Comparison of ENCODE assay signal across 11 mouse cellular contexts in genomic region chr14:79970165-79970564, GRCm38 (mm10). TPM values are rescaled to one million over a fixed set of nuclear protein-coding genes. Genes with fewer than 3 reads are reported as not detected.
DNase-seq lines count a peak whose midpoint lies in the region; ATAC-seq lines count a peak whose summit lies in the region.
"Had no signal": no experiment of that assay in that cellular context is flagged by ENCODE, and none has a peak within 500 bp of the region (broad histone marks: within the 10 kb centered on the region; RNA-seq: fewer than 3 reads in every experiment).

No protein-coding gene starts in this region.

- H3K4me2 ChIP-seq in forebrain, embryonic 14.5 days (ENCODE audit: low read length): no peak overlapping the region
- H3K4me2 ChIP-seq: limb, embryonic 15.5 days; neural tube, embryonic 12.5 days had no signal

- peak overlapping the region; percentile 30; the same call in 1 of the 2 replicates for H3K27ac ChIP-seq in forebrain, embryonic 14.5 days (ENCODE audit: low read depth, low read length)
- H3K27ac ChIP-seq in forebrain, embryonic 10.5 days: no peak overlapping the region
- H3K27ac ChIP-seq: limb, embryonic 15.5 days; neural tube, embryonic 12.5 days had no signal

- H3K4me3 ChIP-seq in forebrain, embryonic 14.5 days (ENCODE audit: low read depth, low read length): no peak overlapping the region
- H3K4me3 ChIP-seq in forebrain, embryonic 10.5 days: no peak overlapping the region
- H3K4me3 ChIP-seq: limb, embryonic 15.5 days; neural tube, embryonic 12.5 days had no signal

- ATAC-seq in forebrain, embryonic 14.5 days: peak; percentile 85
- ATAC-seq: CD4-positive, CD25-positive, alpha-beta regulatory T cell, adult 4 months had no signal

- no peaks in the 10 kb centered on the region for H3K36me3 ChIP-seq in forebrain, embryonic 14.5 days (ENCODE audit: control insufficient read depth, insufficient read depth, low read length)
- H3K36me3 ChIP-seq in forebrain, embryonic 10.5 days (replicated peaks): no peaks in the 10 kb centered on the region
- H3K36me3 ChIP-seq: limb, embryonic 15.5 days; neural tube, embryonic 12.5 days had no signal

- no peak overlapping the region for H3K9ac ChIP-seq in forebrain, embryonic 14.5 days (ENCODE audit: low read length)
- H3K9ac ChIP-seq: limb, embryonic 15.5 days; neural tube, embryonic 12.5 days had no signal

- no peaks in the 10 kb centered on the region for H3K27me3 ChIP-seq in forebrain, embryonic 14.5 days (replicated peaks; ENCODE audit: control insufficient read depth, insufficient read depth, low read length)
- H3K27me3 ChIP-seq in forebrain, embryonic 10.5 days (ENCODE audit: poor library complexity, severe bottlenecking): no peaks in the 10 kb centered on the region
- H3K27me3 ChIP-seq: limb, embryonic 15.5 days; neural tube, embryonic 12.5 days had no signal

- no peaks in the 10 kb centered on the region for H3K9me3 ChIP-seq in forebrain, embryonic 14.5 days (replicated peaks; ENCODE audit: control insufficient read depth, low read length)
- no peaks in the 10 kb centered on the region for H3K9me3 ChIP-seq in forebrain, embryonic 10.5 days
- H3K9me3 ChIP-seq: limb, embryonic 15.5 days; neural tube, embryonic 12.5 days had no signal

- WGBS in forebrain, embryonic 14.5 days: 38% methylated on average over 3 of the region's 3 CpGs
- 82% methylated on average over 3 of the region's 3 CpGs for WGBS in forebrain, embryonic 10.5 days

- DNase-seq in forebrain, embryonic 14.5 days (ENCODE audit: low spot score): peak; percentile 65
- no peak for DNase-seq in forebrain, embryonic 10.5 days (ENCODE audit: extremely low spot score, low spot score)
- peak; percentile 32 for DNase-seq in ovary, postnatal 36 days (ENCODE audit: low spot score)
- DNase-seq in ovary, postnatal 14 days (ENCODE audit: low spot score): no peak
- peak; percentile 55 to 66 for DNase-seq in layer of hippocampus, adult 8-10 months (ENCODE audit: low spot score in 2 of 2)
- DNase-seq in lung, postnatal 25 days (ENCODE audit: low spot score): no peak
- DNase-seq in thymus, postnatal 4 days: no peak
- no peak for DNase-seq in MN1 (ENCODE audit: low spot score)

- no peaks in the 10 kb centered on the region for H3K4me1 ChIP-seq in forebrain, embryonic 14.5 days (ENCODE audit: control insufficient read depth, insufficient read depth, low read length)
- H3K4me1 ChIP-seq in forebrain, embryonic 10.5 days: no peaks in the 10 kb centered on the region

RNA-seq across cellular contexts. Expression of gene Olfm4, which starts 13.7 kb away (rescaled TPM):
- polyA plus RNA-seq in forebrain, embryonic 14.5 days (2014; fragmentation: Nextera tagmentation; extraction: Ambion mirVana): 1.3 and 2.1 TPM in 2 replicates
- polyA plus RNA-seq in forebrain, embryonic 10.5 days (2016; fragmentation: Nextera tagmentation; extraction: Ambion mirVana): 0.16 TPM in 1 of 2 replicates, not detected in the other
- 1 to 10 TPM; 2.8 to 3.5 (median 3.0) TPM for total RNA-seq in layer of hippocampus, adult 8-10 months (2022)
- polyA plus RNA-seq: CD4-positive, CD25-positive, alpha-beta regulatory T cell, adult 4 months had no signal

Comparison
In these comparisons a context has a peak if more than half of its experiments do, and no peak if none do; other contexts are left out.
1. DNase-seq: peak in forebrain, embryonic 14.5 days (single experiment), ovary, postnatal 36 days (single experiment) and layer of hippocampus, adult 8-10 months (2 of 2); none in forebrain, embryonic 10.5 days (single experiment), ovary, postnatal 14 days (single experiment), lung, postnatal 25 days (single experiment), thymus, postnatal 4 days (single experiment) and MN1 (single experiment).